Mouse (Mus musculus): Measurements from ENCODE around the gene Suco. TPM values are rescaled to one million over a fixed set of nuclear protein-coding genes. Genes with fewer than 3 reads are reported as not detected.

Gene Suco
- polyA plus RNA-seq, 1 experiment from 2014 or later, result 36.0 TPM

DNA sequence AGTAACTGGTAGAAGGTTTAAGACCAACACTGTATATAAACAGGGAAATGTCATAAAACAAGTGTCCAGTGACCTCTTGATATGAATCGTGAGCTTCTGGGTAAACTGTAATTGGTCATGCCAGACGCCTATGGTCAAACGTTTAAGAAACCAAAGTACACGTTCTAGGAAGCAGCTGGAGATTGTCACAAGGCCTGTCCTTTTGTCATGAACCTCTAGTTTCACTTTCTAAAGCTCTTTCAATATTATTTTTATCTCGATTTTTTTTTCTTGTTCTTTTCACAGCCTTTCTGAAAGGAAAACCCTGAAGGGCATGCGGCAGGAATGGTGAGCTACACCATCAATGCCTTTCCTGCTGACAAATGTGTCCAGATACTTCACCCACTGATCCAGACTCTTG lies 67.5 kb downstream of the Suco start:
- 80% methylated on average over 6 of the region's 6 CpGs for WGBS
- Histone ChIP-seq H3K9me3 (no peaks in the 10 kb centered on the region), H3K36me3 (no peaks in the 10 kb centered on the region), H3K27me3 (no peaks in the 10 kb centered on the region), H3K4me2 (no peak overlapping the region), H3K4me3 (replicated peaks) (no peak overlapping the region), H3K9ac (replicated peaks) (no peak overlapping the region), H3K27ac (no peak overlapping the region), H3K4me1 (replicated peaks) (no peaks in the 10 kb centered on the region)
- ATAC-seq (ENCODE audit: insufficient number of reproducible peaks, insufficient read depth, low FRiP score, low TSS enrichment, low read depth), result no peak

DNA sequence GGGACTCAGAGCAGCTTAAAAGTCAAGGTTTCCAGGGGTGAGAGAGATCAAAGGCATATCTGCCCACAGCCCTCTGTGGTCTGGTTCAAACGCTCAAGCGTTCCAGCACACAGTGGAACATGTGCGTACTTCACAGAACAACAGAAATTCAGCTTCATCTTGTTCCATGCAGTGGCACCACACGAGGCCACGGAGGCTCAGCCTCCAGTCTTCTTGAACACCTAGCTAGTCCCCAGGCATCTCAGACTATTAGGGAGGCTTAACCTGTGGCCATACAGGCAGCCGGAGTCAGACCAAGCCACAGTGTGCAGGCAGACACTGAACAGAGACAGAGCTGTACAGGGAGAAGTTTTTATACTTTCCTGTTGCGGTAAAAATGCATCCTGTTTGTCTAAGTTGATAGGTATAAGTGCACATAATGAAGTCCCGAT lies 71.9 kb downstream of the Suco start:
- no peaks in the 10 kb centered on the region for H3K4me1 ChIP-seq (replicated peaks)
- H3K27me3 ChIP-seq, result no peaks in the 10 kb centered on the region
- H3K4me2 ChIP-seq, result no peak overlapping the region
- H3K9ac ChIP-seq (replicated peaks), result no peak overlapping the region
- H3K27ac ChIP-seq, result no peak overlapping the region
- ATAC-seq (ENCODE audit: insufficient number of reproducible peaks, insufficient read depth, low FRiP score, low TSS enrichment, low read depth), result no peak
- no peak overlapping the region for H3K4me3 ChIP-seq (replicated peaks)
- no peaks in the 10 kb centered on the region for H3K36me3 ChIP-seq
- H3K9me3 ChIP-seq, result no peaks in the 10 kb centered on the region
- 76% methylated on average over 8 of the region's 8 CpGs for WGBS

- 82% methylated on average over 2 of the region's 2 CpGs for WGBS
- H3K36me3 ChIP-seq, result no peaks in the 10 kb centered on the region
- no peak overlapping the region for H3K27ac ChIP-seq
- H3K9me3 ChIP-seq, result no peaks in the 10 kb centered on the region
- H3K4me2 ChIP-seq, result no peak overlapping the region
- H3K4me3 ChIP-seq (replicated peaks), result no peak overlapping the region
- no peak overlapping the region for H3K9ac ChIP-seq (replicated peaks)
- ATAC-seq (ENCODE audit: insufficient number of reproducible peaks, insufficient read depth, low FRiP score, low TSS enrichment, low read depth), result no peak
- no peaks in the 10 kb centered on the region for H3K27me3 ChIP-seq
- no peaks in the 10 kb centered on the region for H3K4me1 ChIP-seq (replicated peaks)
Measured at GRCm38 (mm10) chr1:161801321-161801720, 75.2 kb downstream of the Suco start.

GRCm38 (mm10) chr1:161800256-161800655 lies 76.2 kb downstream of the Suco start:
- Histone ChIP-seq H3K27ac (no peak overlapping the region), H3K4me2 (no peak overlapping the region), H3K9ac (replicated peaks) (no peak overlapping the region), H3K27me3 (no peaks in the 10 kb centered on the region), H3K36me3 (no peaks in the 10 kb centered on the region), H3K9me3 (no peaks in the 10 kb centered on the region), H3K4me3 (replicated peaks) (no peak overlapping the region), H3K4me1 (replicated peaks) (no peaks in the 10 kb centered on the region)
- ATAC-seq (ENCODE audit: insufficient number of reproducible peaks, insufficient read depth, low FRiP score, low TSS enrichment, low read depth), result no peak

DNA sequence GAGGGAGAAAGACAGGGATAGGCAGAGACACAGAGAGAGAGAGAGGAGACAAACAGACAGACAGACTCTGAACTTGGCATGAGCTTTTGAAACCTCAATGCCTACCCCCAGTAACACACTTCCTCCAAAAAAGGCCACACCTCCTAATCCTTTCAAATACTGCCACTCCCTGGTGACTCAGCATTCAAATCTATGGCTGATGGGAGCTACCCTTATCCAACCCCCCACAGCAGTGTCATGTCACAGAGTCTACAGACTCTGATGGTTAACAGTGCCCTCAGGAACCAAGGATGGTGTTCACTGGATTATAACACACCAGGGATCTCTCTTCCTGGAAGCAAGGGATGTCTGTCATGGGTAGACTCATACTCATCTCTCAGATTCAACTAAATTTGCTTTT lies 76.7 kb downstream of the Suco start:
- Histone ChIP-seq H3K4me3 (replicated peaks) (no peak overlapping the region), H3K27ac (no peak overlapping the region), H3K36me3 (no peaks in the 10 kb centered on the region), H3K27me3 (no peaks in the 10 kb centered on the region), H3K9me3 (no peaks in the 10 kb centered on the region), H3K4me2 (no peak overlapping the region), H3K9ac (replicated peaks) (no peak overlapping the region), H3K4me1 (replicated peaks) (no peaks in the 10 kb centered on the region)
- no peak for ATAC-seq (ENCODE audit: insufficient number of reproducible peaks, insufficient read depth, low FRiP score, low TSS enrichment, low read depth)

DNA sequence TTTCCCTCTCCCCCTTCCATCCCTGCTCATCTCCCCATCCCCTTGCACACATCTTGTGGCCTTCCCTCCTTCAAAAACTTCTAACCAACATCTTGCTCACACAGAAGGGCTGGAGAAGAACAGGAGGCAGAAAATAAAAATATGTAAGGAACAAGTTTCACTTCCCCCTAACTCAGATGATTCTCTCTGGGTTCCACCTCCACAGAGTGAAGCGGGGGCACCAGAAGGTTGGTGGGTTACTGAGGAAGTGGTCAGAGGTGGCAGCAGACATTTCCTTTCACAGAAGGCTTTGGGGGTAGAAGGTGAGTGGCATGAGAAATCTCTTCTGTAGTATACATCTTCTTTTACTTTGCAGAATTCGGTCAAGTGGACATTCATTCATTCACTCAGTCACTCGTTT lies 77.6 kb downstream of the Suco start:
- no peaks in the 10 kb centered on the region for H3K9me3 ChIP-seq
- no peak for ATAC-seq (ENCODE audit: insufficient number of reproducible peaks, insufficient read depth, low FRiP score, low TSS enrichment, low read depth)
- H3K27ac ChIP-seq, result no peak overlapping the region
- no peak overlapping the region for H3K4me2 ChIP-seq
- H3K27me3 ChIP-seq, result no peaks in the 10 kb centered on the region
- H3K4me1 ChIP-seq (replicated peaks), result no peaks in the 10 kb centered on the region
- H3K4me3 ChIP-seq (replicated peaks), result no peak overlapping the region
- no peak overlapping the region for H3K9ac ChIP-seq (replicated peaks)
- WGBS, result 88% methylated on average over 3 of the region's 3 CpGs
- H3K36me3 ChIP-seq, result no peaks in the 10 kb centered on the region

- ATAC-seq (ENCODE audit: insufficient number of reproducible peaks, insufficient read depth, low FRiP score, low TSS enrichment, low read depth), result no peak
- Histone ChIP-seq H3K27me3 (no peaks in the 10 kb centered on the region), H3K9me3 (no peaks in the 10 kb centered on the region), H3K9ac (replicated peaks) (no peak overlapping the region), H3K36me3 (no peaks in the 10 kb centered on the region), H3K4me2 (no peak overlapping the region), H3K4me3 (replicated peaks) (no peak overlapping the region), H3K4me1 (replicated peaks) (no peaks in the 10 kb centered on the region), H3K27ac (no peak overlapping the region)
- 81% methylated on average over 10 of the region's 10 CpGs for WGBS
Measured at GRCm38 (mm10) chr1:161794447-161795211, 81.9 kb downstream of the Suco start.

GRCm38 (mm10) chr1:161793321-161793720 lies 83.2 kb downstream of the Suco start:
- no peak overlapping the region for H3K4me3 ChIP-seq (replicated peaks)
- WGBS, result 82% methylated on average over 3 of the region's 3 CpGs

DNA sequence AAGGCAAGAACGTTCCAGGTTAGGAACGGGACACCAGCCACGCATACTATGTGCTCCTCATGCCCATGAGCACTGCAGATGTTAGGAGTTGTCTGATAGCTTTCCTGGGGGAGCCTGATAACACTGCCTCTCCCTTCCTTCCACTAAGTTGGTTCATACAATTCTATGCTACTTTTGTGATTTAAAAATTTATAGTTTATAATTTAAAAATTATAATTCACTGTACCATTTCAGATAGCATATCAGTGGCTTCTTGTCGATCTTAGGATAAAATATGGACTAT lies 83.9 kb downstream of the Suco start:
- 92% methylated on average over 4 of the region's 4 CpGs for WGBS
- no peak overlapping the region for H3K27ac ChIP-seq
- H3K4me2 ChIP-seq, result no peak overlapping the region
- no peak for ATAC-seq (ENCODE audit: insufficient number of reproducible peaks, insufficient read depth, low FRiP score, low TSS enrichment, low read depth)
- H3K27me3 ChIP-seq, result no peaks in the 10 kb centered on the region
- H3K4me3 ChIP-seq (replicated peaks), result no peak overlapping the region
- H3K36me3 ChIP-seq, result no peaks in the 10 kb centered on the region
- no peak overlapping the region for H3K9ac ChIP-seq (replicated peaks)
- H3K9me3 ChIP-seq, result no peaks in the 10 kb centered on the region
- no peaks in the 10 kb centered on the region for H3K4me1 ChIP-seq (replicated peaks)

More at GRCm38 (mm10) chr1:161793321-161793720, 83.2 kb downstream of the Suco start:
- no peaks in the 10 kb centered on the region for H3K27me3 ChIP-seq
- H3K9me3 ChIP-seq, result no peaks in the 10 kb centered on the region
- no peak overlapping the region for H3K9ac ChIP-seq (replicated peaks)
- no peaks in the 10 kb centered on the region for H3K36me3 ChIP-seq
- ATAC-seq (ENCODE audit: insufficient number of reproducible peaks, insufficient read depth, low FRiP score, low TSS enrichment, low read depth), result no peak
- H3K4me1 ChIP-seq (replicated peaks), result no peaks in the 10 kb centered on the region
- no peak overlapping the region for H3K27ac ChIP-seq
- H3K4me2 ChIP-seq, result no peak overlapping the region

DNA sequence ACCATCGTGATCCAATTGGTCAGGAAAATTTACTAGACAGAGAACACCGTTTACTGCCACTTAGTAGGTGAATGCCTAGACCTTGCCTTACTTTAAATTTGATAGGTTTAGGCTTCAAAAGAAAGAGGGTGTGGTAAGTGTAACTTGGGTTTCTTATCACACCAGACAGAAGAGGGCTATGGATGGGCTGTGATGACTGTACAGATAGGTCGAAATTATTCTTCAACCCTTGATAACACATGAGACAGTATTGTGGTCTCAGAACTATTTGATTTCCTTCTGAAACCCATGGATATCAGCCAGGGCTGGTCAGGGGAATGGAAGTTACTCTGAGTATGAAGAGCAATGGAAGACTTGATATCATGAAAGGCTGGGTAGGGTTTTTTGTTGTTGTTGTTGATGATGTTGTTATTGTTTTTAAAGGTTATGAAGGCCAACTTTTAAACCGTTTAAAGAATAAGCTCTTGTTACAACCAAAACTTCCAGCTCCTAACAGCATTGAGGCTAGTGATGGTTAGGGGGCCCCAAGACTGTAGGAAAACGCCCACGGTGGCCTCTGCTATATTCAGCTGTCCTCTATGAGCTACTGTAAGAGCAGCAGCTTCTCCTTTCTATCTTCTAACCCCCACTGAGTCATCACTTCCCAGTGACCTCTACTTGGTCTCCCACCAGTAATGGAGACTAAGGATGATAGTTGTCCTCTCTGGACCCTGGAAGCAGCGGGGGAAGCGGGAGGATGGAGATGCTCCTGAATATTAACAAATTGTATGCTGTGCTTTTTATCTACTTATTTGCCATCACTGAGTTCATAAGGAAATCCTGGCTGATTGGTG lies 84.4 kb downstream of the Suco start:
- Histone ChIP-seq H3K9me3 (no peaks in the 10 kb centered on the region), H3K36me3 (no peaks in the 10 kb centered on the region), H3K4me1 (replicated peaks) (no peaks in the 10 kb centered on the region), H3K4me3 (replicated peaks) (no peak overlapping the region), H3K4me2 (no peak overlapping the region), H3K27ac (no peak overlapping the region), H3K27me3 (no peaks in the 10 kb centered on the region), H3K9ac (replicated peaks) (no peak overlapping the region)
- ATAC-seq (ENCODE audit: insufficient number of reproducible peaks, insufficient read depth, low FRiP score, low TSS enrichment, low read depth), result no peak
- WGBS, result 85% methylated on average over 8 of the region's 8 CpGs

- H3K4me1 ChIP-seq (replicated peaks), result no peaks in the 10 kb centered on the region
- no peaks in the 10 kb centered on the region for H3K27me3 ChIP-seq
- H3K36me3 ChIP-seq, result no peaks in the 10 kb centered on the region
- no peak for ATAC-seq (ENCODE audit: insufficient number of reproducible peaks, insufficient read depth, low FRiP score, low TSS enrichment, low read depth)
- no peak within 1 kb of the TSS for H3K27ac ChIP-seq
- H3K9me3 ChIP-seq, result no peaks in the 10 kb centered on the region
- H3K4me2 ChIP-seq, result no peak within 1 kb of the TSS
- H3K4me3 ChIP-seq (replicated peaks), result no peak within 1 kb of the TSS
- H3K9ac ChIP-seq (replicated peaks), result no peak within 1 kb of the TSS
- WGBS, result 73% methylated on average over 9 of the region's 9 CpGs
Measured at GRCm38 (mm10) chr1:161788339-161788738, 88.1 kb downstream of the Suco start, which contains the start of gene Fasl. TSS of gene Fasl (minus strand) at chr1:161788495.

All from limb, embryonic 12.5 days (tissue).